Mouse (Mus musculus): ENCODE measurements around the gene Capn13. TPM values are rescaled to one million over a fixed set of nuclear protein-coding genes. Genes with fewer than 3 reads are reported as not detected.
A peak's percentile ranks its signal among the peaks of the same experiment; 100 is the strongest.

The Capn13 gene
- polyA plus RNA-seq, 1 experiment from 2014 or later = 0.07 TPM

DNA sequence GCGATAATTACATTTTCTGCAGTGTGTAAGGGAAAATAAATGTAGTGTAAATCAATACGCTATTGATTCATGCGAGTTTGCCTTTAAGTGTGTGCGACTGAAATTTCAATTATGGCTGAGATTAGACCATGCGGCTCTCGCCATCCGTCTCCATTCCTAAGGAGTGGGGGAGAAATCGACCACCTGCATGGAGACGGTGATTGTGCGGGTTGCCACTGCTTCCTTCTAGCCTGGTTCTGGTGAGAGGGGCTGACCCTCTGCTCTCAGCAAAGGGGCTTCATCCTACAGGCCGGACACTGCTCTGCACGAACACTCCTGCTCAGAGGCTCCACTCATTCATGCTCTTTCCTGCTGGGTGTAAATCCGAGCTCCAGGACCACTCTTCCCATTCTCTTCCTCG lies 58.0 kb downstream of the Capn13 start:
- Histone ChIP-seq H3K9me3 (ENCODE audit: control insufficient read depth, low read length) (no peaks in the 10 kb centered on the region), H3K9ac (ENCODE audit: low read length) (no peak overlapping the region), H3K27me3 (ENCODE audit: control insufficient read depth, insufficient read depth, low read length) (no peaks in the 10 kb centered on the region), H3K4me1 (ENCODE audit: control insufficient read depth in 2 of 2, insufficient read depth in 2 of 2, low read length in 2 of 2) (no peaks in the 10 kb centered on the region), H3K4me3 (ENCODE audit: control insufficient read depth in 1 of 2, insufficient read depth in 1 of 2, low read depth in 1 of 2, low read length in 2 of 2) (no peak overlapping the region), H3K4me2 (ENCODE audit: low read length) (no peak overlapping the region), H3K36me3 (ENCODE audit: control insufficient read depth, insufficient read depth, low read length) (no peaks in the 10 kb centered on the region), H3K27ac (replicated peaks in 1 of 2; ENCODE audit: control insufficient read depth in 1 of 2, insufficient read depth in 1 of 2, low read depth in 2 of 2, low read length in 2 of 2) (no peak overlapping the region)
- 73% methylated on average over 14 of the region's 14 CpGs for WGBS
- ATAC-seq (ENCODE audit: insufficient number of reproducible peaks, insufficient read depth, low FRiP score, low read depth) = no peak

DNA sequence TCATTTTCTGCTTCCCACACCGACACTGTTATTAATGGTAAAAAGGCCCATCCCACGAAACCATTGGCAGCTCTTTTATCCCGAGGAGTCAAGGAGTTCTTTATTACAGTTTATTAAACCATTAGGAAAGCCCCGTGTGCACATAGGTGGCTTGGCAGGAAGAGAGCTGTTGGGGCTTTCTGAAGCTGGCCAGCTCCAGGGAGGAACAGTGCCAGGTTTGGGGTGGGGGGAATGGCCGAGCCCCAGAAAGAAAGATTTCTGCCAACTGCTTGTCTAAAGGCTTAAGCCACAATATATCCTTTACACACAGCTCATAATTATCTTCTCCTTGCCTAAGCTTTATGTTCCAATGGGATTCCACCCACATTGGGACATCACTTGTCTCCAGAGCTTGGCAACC lies 71.6 kb downstream of the Capn13 start:
- H3K27ac ChIP-seq (replicated peaks in 1 of 2; ENCODE audit: control insufficient read depth in 1 of 2, insufficient read depth in 1 of 2, low read depth in 2 of 2, low read length in 2 of 2) = no peak overlapping the region
- no peak overlapping the region for H3K4me3 ChIP-seq (ENCODE audit: control insufficient read depth in 1 of 2, insufficient read depth in 1 of 2, low read depth in 1 of 2, low read length in 2 of 2)
- H3K9me3 ChIP-seq (ENCODE audit: control insufficient read depth, low read length) = no peaks in the 10 kb centered on the region
- no peaks in the 10 kb centered on the region for H3K36me3 ChIP-seq (ENCODE audit: control insufficient read depth, insufficient read depth, low read length)
- H3K9ac ChIP-seq (ENCODE audit: low read length) = no peak overlapping the region
- H3K4me1 ChIP-seq (ENCODE audit: control insufficient read depth in 2 of 2, insufficient read depth in 2 of 2, low read length in 2 of 2) = peaks cover 3 to 13% of the 10 kb centered on the region in 2 experiments; a peak in 3 of 4 replicates
- ATAC-seq (ENCODE audit: insufficient number of reproducible peaks, insufficient read depth, low FRiP score, low read depth) = no peak
- 74% methylated on average over 5 of the region's 5 CpGs for WGBS
- no peak overlapping the region for H3K4me2 ChIP-seq (ENCODE audit: low read length)
- H3K27me3 ChIP-seq (ENCODE audit: control insufficient read depth, insufficient read depth, low read length) = no peaks in the 10 kb centered on the region

DNA sequence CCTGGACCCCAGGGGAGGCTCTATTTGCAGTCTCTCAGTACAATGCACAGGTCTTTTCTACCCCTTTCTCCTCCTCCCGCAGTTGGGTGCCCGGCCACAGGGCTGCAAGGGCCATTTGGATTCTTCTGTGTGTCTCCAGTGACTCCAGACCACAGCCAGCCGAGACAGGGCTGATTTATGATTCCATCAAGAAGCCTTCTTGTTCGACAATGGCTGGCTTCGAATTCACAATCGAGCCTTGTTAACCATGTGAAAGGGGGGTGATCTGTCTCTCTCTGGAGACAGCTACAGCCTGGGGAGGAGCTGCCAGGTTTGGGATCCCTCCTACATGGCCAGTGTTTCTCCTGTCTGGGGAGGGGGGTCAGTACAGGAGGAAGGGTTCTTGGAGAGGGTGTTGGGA lies 75.4 kb downstream of the Capn13 start:
- ATAC-seq (ENCODE audit: insufficient number of reproducible peaks, insufficient read depth, low FRiP score, low read depth) = no peak
- H3K36me3 ChIP-seq (ENCODE audit: control insufficient read depth, insufficient read depth, low read length) = no peaks in the 10 kb centered on the region
- 49% methylated on average over 6 of the region's 6 CpGs for WGBS
- peaks cover 3 to 14% of the 10 kb centered on the region in 2 experiments; a peak in 3 of 4 replicates for H3K4me1 ChIP-seq (ENCODE audit: control insufficient read depth in 2 of 2, insufficient read depth in 2 of 2, low read length in 2 of 2)
- H3K27me3 ChIP-seq (ENCODE audit: control insufficient read depth, insufficient read depth, low read length) = no peaks in the 10 kb centered on the region
- H3K4me2 ChIP-seq (ENCODE audit: low read length) = no peak overlapping the region
- no peak overlapping the region for H3K4me3 ChIP-seq (ENCODE audit: control insufficient read depth in 1 of 2, insufficient read depth in 1 of 2, low read depth in 1 of 2, low read length in 2 of 2)
- no peak overlapping the region for H3K9ac ChIP-seq (ENCODE audit: low read length)
- H3K9me3 ChIP-seq (ENCODE audit: control insufficient read depth, low read length) = no peaks in the 10 kb centered on the region
- no peak overlapping the region; a peak in 1 of 4 replicates for H3K27ac ChIP-seq (replicated peaks in 1 of 2; ENCODE audit: control insufficient read depth in 1 of 2, insufficient read depth in 1 of 2, low read depth in 2 of 2, low read length in 2 of 2)

DNA sequence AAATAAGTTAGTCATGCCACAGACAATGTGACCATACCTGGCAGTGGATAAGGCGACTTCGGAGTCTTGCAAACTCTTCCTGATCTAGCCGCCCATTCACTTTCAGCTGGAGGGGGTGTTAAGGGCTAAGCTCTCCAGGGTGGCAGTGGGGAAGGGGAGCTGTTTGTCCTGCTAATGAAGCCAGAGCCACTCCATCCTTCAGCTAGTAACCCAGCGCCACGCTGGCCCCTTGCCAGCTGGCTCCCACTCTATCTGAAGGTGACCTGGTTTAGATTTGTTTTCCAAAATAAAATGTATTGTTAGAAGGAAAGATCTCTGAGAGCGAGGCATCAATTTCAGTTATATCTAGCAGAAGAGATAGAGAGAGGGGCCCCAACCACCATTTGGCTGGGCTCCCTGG lies 75.9 kb downstream of the Capn13 start:
- WGBS = 29% methylated on average over 6 of the region's 6 CpGs
- no peak for ATAC-seq (ENCODE audit: insufficient number of reproducible peaks, insufficient read depth, low FRiP score, low read depth)

DNA sequence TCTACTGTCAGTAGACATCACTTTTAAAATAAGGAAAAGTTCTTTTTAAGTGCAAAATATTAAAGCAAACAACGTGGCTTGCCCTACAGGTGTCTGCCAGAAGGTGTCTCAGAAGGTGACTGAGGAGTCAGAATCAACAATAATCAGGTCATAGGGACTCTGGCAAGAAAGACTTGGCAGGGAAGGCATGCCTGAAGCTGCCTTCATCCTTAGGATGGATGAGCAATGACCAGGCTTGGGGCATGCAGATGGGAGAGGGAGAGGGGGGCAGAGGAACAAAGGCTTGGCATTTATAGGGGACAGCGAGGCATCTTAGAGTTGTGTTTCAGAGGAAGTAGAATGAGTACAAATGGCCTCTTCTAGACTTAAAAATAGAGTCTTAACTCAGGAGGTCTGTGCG lies 76.7 kb downstream of the Capn13 start:
- Histone ChIP-seq H3K4me1 (ENCODE audit: control insufficient read depth in 2 of 2, insufficient read depth in 2 of 2, low read length in 2 of 2) (peaks cover 3 to 14% of the 10 kb centered on the region in 2 experiments; a peak in 3 of 4 replicates), H3K36me3 (ENCODE audit: control insufficient read depth, insufficient read depth, low read length) (no peaks in the 10 kb centered on the region), H3K9me3 (ENCODE audit: control insufficient read depth, low read length) (no peaks in the 10 kb centered on the region), H3K4me3 (ENCODE audit: control insufficient read depth in 1 of 2, insufficient read depth in 1 of 2, low read depth in 1 of 2, low read length in 2 of 2) (no peak overlapping the region), H3K9ac (ENCODE audit: low read length) (no peak overlapping the region), H3K4me2 (ENCODE audit: low read length) (no peak overlapping the region), H3K27me3 (ENCODE audit: control insufficient read depth, insufficient read depth, low read length) (no peaks in the 10 kb centered on the region), H3K27ac (replicated peaks in 1 of 2; ENCODE audit: control insufficient read depth in 1 of 2, insufficient read depth in 1 of 2, low read depth in 2 of 2, low read length in 2 of 2) (no peak overlapping the region)
- no peak for ATAC-seq (ENCODE audit: insufficient number of reproducible peaks, insufficient read depth, low FRiP score, low read depth)
- WGBS = 79% methylated on average over 3 of the region's 3 CpGs

More for the DNA sequence above, 75.9 kb downstream of the Capn13 start:
- H3K4me2 ChIP-seq (ENCODE audit: low read length) = no peak overlapping the region
- H3K4me1 ChIP-seq (ENCODE audit: control insufficient read depth in 2 of 2, insufficient read depth in 2 of 2, low read length in 2 of 2) = peaks cover 3 to 14% of the 10 kb centered on the region in 2 experiments; a peak in 3 of 4 replicates
- no peak overlapping the region for H3K9ac ChIP-seq (ENCODE audit: low read length)
- H3K27me3 ChIP-seq (ENCODE audit: control insufficient read depth, insufficient read depth, low read length) = no peaks in the 10 kb centered on the region
- H3K27ac ChIP-seq (replicated peaks in 1 of 2; ENCODE audit: control insufficient read depth in 1 of 2, insufficient read depth in 1 of 2, low read depth in 2 of 2, low read length in 2 of 2) = peak overlapping the region in 1 of 2 experiments; percentile 11; a peak in 1 of 4 replicates
- no peaks in the 10 kb centered on the region for H3K36me3 ChIP-seq (ENCODE audit: control insufficient read depth, insufficient read depth, low read length)
- H3K9me3 ChIP-seq (ENCODE audit: control insufficient read depth, low read length) = no peaks in the 10 kb centered on the region
- no peak overlapping the region for H3K4me3 ChIP-seq (ENCODE audit: control insufficient read depth in 1 of 2, insufficient read depth in 1 of 2, low read depth in 1 of 2, low read length in 2 of 2)

DNA sequence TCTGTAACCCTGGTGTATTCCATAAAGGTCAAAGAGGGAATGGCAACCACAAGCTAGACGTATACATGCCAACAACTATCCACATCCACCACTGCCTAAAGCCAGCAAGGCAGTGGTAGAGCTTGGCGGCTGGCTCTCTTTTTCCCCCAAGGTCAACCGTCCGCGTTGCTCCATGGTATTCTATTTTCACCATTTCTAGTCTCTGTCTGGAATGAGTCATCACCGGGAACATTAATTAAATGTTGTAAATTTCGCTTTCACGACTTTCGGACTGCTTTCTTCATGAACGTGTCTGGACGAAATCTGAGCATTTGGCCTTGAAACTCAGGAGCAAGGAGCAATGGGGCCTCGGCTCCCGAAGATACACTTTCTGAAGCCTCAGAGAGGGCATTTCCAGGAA lies 85.9 kb downstream of the Capn13 start:
- no peak overlapping the region for H3K27ac ChIP-seq (replicated peaks in 1 of 2; ENCODE audit: control insufficient read depth in 1 of 2, insufficient read depth in 1 of 2, low read depth in 2 of 2, low read length in 2 of 2)
- ATAC-seq (ENCODE audit: insufficient number of reproducible peaks, insufficient read depth, low FRiP score, low read depth) = no peak
- no peaks in the 10 kb centered on the region for H3K27me3 ChIP-seq (ENCODE audit: control insufficient read depth, insufficient read depth, low read length)
- WGBS = 94% methylated on average over 13 of the region's 13 CpGs
- H3K36me3 ChIP-seq (ENCODE audit: control insufficient read depth, insufficient read depth, low read length) = no peaks in the 10 kb centered on the region
- H3K9ac ChIP-seq (ENCODE audit: low read length) = no peak overlapping the region
- no peaks in the 10 kb centered on the region for H3K4me1 ChIP-seq (ENCODE audit: control insufficient read depth in 2 of 2, insufficient read depth in 2 of 2, low read length in 2 of 2)
- H3K9me3 ChIP-seq (ENCODE audit: control insufficient read depth, low read length) = no peaks in the 10 kb centered on the region
- no peak overlapping the region for H3K4me2 ChIP-seq (ENCODE audit: low read length)
- no peak overlapping the region for H3K4me3 ChIP-seq (ENCODE audit: control insufficient read depth in 1 of 2, insufficient read depth in 1 of 2, low read depth in 1 of 2, low read length in 2 of 2)

GRCm38 (mm10) chr17:73311491-73311890 lies 89.2 kb downstream of the Capn13 start:
- H3K4me3 ChIP-seq (ENCODE audit: control insufficient read depth in 1 of 2, insufficient read depth in 1 of 2, low read depth in 1 of 2, low read length in 2 of 2) = no peak overlapping the region
- no peak overlapping the region for H3K27ac ChIP-seq (replicated peaks in 1 of 2; ENCODE audit: control insufficient read depth in 1 of 2, insufficient read depth in 1 of 2, low read depth in 2 of 2, low read length in 2 of 2)
- H3K4me2 ChIP-seq (ENCODE audit: low read length) = no peak overlapping the region
- peaks cover 0 to 4% of the 10 kb centered on the region in 2 experiments; a peak in 2 of 4 replicates for H3K4me1 ChIP-seq (ENCODE audit: control insufficient read depth in 2 of 2, insufficient read depth in 2 of 2, low read length in 2 of 2)
- ATAC-seq (ENCODE audit: insufficient number of reproducible peaks, insufficient read depth, low FRiP score, low read depth) = no peak
- no peaks in the 10 kb centered on the region for H3K9me3 ChIP-seq (ENCODE audit: control insufficient read depth, low read length)
- no peaks in the 10 kb centered on the region for H3K36me3 ChIP-seq (ENCODE audit: control insufficient read depth, insufficient read depth, low read length)
- no peak overlapping the region for H3K9ac ChIP-seq (ENCODE audit: low read length)
- H3K27me3 ChIP-seq (ENCODE audit: control insufficient read depth, insufficient read depth, low read length) = no peaks in the 10 kb centered on the region
- 81% methylated on average over 5 of the region's 5 CpGs for WGBS

DNA sequence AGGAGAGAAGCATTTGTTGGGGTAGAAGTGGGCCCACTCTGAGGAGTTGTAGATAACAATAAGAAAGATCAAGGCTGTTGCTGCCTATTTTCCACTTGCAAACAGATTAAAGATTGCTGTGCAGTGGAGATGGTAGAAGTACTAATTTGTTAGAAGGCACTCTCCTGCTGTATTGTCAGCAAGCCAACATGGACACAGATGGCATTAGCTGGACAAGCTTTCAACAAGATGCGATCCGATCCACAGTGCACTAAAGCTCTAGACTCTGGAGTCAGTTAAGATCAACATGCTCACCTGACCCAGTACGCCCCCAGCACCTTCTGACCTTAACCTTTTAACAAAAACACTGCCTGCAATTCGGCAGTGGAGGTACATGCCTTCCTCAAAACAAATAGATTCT lies 92.0 kb downstream of the Capn13 start:
- Histone ChIP-seq H3K4me3 (ENCODE audit: control insufficient read depth in 1 of 2, insufficient read depth in 1 of 2, low read depth in 1 of 2, low read length in 2 of 2) (no peak overlapping the region), H3K27me3 (ENCODE audit: control insufficient read depth, insufficient read depth, low read length) (peaks cover 14% of the 10 kb centered on the region), H3K36me3 (ENCODE audit: control insufficient read depth, insufficient read depth, low read length) (no peaks in the 10 kb centered on the region), H3K9me3 (ENCODE audit: control insufficient read depth, low read length) (no peaks in the 10 kb centered on the region), H3K4me1 (ENCODE audit: control insufficient read depth in 2 of 2, insufficient read depth in 2 of 2, low read length in 2 of 2) (peaks cover 0 to 5% of the 10 kb centered on the region in 2 experiments; a peak in 2 of 4 replicates), H3K27ac (replicated peaks in 1 of 2; ENCODE audit: control insufficient read depth in 1 of 2, insufficient read depth in 1 of 2, low read depth in 2 of 2, low read length in 2 of 2) (no peak overlapping the region), H3K4me2 (ENCODE audit: low read length) (no peak overlapping the region), H3K9ac (ENCODE audit: low read length) (no peak overlapping the region)
- no peak for ATAC-seq (ENCODE audit: insufficient number of reproducible peaks, insufficient read depth, low FRiP score, low read depth)
- WGBS = 85% methylated on average over 4 of the region's 4 CpGs
